Mouse (Mus musculus) cerebellum, postnatal 10 days (tissue): ENCODE measurements around the gene Gtpbp10.

Experiments used
- DNase-seq, 2 experiments: peaks; one replicate each; pipeline ENCODE4 v3.0.0; 2021; ENCODE audit warnings: mixed read lengths in 2 of 2

Gene Gtpbp10

DNA sequence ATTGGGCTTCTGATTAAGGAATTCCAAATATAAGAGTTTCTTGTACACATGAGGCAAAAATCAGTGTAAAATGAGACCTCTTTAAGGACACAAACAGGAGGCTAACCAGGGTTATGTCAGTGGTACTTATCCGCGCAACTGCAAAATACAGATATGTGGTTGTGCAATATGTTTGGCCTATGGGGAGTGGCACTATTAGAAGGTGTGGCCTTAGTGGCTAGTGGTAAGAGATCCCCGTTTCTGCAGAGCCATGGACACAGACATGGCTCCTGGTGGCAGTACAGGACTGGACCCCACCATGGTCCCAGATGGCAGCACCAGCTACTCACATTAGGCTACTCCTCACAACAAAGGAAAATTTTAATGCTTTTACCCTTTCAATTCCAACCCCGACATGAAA lies 64.3 kb downstream of the Gtpbp10 start:
- no peak for DNase-seq

DNA sequence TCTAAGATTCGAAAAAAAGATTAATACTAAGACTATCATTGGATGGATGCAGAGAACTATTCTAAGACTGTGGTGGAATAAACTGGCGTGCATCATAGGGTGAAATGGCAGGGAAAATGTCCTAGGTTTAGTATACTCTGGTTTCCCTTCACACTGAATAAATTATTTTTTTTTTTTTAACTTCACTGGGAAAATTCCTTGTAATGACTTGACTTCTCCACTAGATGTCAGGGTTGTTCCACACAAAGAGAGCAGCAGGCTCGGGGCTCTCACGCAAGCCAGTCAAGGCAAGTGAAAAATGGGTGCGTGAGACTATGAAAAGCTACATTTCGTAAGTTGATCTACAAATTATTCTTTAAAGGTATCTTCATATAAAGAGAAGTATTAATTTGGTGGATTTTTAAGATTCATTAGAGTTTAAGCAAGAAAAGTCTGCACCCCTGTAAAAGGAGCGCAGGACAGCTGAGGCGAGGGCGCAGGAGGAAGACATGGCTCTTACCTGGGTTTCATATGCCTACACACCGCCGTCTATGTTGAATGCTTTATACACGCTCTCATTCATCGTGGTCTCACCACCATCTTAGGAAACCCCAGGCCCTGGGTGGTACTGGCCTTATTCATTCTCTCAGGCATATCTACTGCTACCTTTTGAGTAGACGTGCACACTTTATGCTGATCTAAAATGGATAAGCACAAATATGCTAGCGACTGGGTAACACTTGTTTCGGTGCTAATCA lies 64.9 kb downstream of the Gtpbp10 start:
- DNase-seq = peak; percentile 57 to 74

DNA sequence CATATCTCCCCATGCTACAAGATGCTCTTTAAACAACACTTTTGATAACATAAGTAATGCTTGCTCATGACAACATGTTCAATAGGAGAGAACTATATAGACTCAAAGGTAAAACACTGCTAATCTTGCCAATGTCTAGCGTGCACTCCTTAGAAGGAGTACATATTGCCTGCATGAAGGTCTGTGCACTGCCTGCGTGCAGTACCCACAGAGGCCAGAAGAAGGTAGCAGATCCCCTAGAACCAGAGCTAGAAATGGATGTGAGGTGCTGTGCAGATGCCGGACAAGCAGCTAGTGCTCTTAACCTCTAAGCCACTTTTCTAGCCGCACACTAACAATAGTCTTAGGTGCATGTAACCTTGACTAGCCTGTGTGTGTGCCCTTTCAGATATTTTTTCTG lies 67.2 kb downstream of the Gtpbp10 start:
- no peak for DNase-seq
